8 mouse cellular contexts compared by ENCODE assay signal in genomic region chr10:111972542-111973361, GRCm38 (mm10). TPM values are rescaled to one million over a fixed set of nuclear protein-coding genes. Genes with fewer than 3 reads are reported as not detected.
DNase-seq lines count a peak whose midpoint lies in the region; ATAC-seq lines count a peak whose summit lies in the region.

Gene Krr1 (plus strand): TSS chr10:111972664.

- under 1% methylated on average over 51 of the region's 51 CpGs for WGBS in hindbrain, embryonic 15.5 days

- peak; percentile 91 for DNase-seq in T-cell, adult 2 months (ENCODE audit: low spot score)
- DNase-seq in cerebellum, postnatal 36 days: peak; percentile 86 to 93
- DNase-seq in frontal cortex, postnatal 36 days (ENCODE audit: low spot score in 2 of 2): peak; percentile 88 to 94
- DNase-seq in left cerebral cortex, adult 11 months (ENCODE audit: low spot score): peak; percentile 90
- peak; percentile 92 for DNase-seq in lung, postnatal 4 days
- peak; percentile 90 for DNase-seq in retina, postnatal 7 days (ENCODE audit: low read depth, low spot score)
- peak; percentile 61 for DNase-seq in urinary bladder, adult 2 months (ENCODE audit: low spot score)

- H3K27me3 ChIP-seq in hindbrain, embryonic 15.5 days: no peaks in the 10 kb centered on the region

- peaks cover 13% of the 10 kb centered on the region for H3K4me1 ChIP-seq in hindbrain, embryonic 15.5 days (replicated peaks)

- peak within 1 kb of the TSS; percentile 65 for H3K4me3 ChIP-seq in hindbrain, embryonic 15.5 days

- peaks cover 10% of the 10 kb centered on the region; the same call in 1 of the 2 replicates for H3K36me3 ChIP-seq in hindbrain, embryonic 15.5 days

- peak within 1 kb of the TSS; percentile 71 for H3K9ac ChIP-seq in hindbrain, embryonic 15.5 days

- peak; percentile 98 for ATAC-seq in hindbrain, embryonic 15.5 days (ENCODE audit: low FRiP score, low read depth)

- H3K4me2 ChIP-seq in hindbrain, embryonic 15.5 days: peak within 1 kb of the TSS; percentile 75

- H3K27ac ChIP-seq in hindbrain, embryonic 15.5 days (replicated peaks): peak within 1 kb of the TSS; percentile 77

- no peaks in the 10 kb centered on the region for H3K9me3 ChIP-seq in hindbrain, embryonic 15.5 days

RNA-seq across cellular contexts. Expression of gene Krr1, which starts in this region (rescaled TPM):
- polyA plus RNA-seq in hindbrain, embryonic 15.5 days (2015; fragmentation: Nextera tagmentation; extraction: Ambion mirVana): 33.8 and 37.0 TPM in 2 replicates
- 24.4 and 26.9 TPM in 2 replicates for polyA plus RNA-seq in urinary bladder, adult 2 months (2012; rRNA removed)

Comparison
In these comparisons a context has a peak if more than half of its experiments do, and no peak if none do; other contexts are left out.
1. Peak in every context shown above with its lines: DNase-seq, ATAC-seq, H3K4me3 ChIP-seq and H3K27ac ChIP-seq.